8 mouse cellular contexts compared by ENCODE assay signal in the genomic region with DNA sequence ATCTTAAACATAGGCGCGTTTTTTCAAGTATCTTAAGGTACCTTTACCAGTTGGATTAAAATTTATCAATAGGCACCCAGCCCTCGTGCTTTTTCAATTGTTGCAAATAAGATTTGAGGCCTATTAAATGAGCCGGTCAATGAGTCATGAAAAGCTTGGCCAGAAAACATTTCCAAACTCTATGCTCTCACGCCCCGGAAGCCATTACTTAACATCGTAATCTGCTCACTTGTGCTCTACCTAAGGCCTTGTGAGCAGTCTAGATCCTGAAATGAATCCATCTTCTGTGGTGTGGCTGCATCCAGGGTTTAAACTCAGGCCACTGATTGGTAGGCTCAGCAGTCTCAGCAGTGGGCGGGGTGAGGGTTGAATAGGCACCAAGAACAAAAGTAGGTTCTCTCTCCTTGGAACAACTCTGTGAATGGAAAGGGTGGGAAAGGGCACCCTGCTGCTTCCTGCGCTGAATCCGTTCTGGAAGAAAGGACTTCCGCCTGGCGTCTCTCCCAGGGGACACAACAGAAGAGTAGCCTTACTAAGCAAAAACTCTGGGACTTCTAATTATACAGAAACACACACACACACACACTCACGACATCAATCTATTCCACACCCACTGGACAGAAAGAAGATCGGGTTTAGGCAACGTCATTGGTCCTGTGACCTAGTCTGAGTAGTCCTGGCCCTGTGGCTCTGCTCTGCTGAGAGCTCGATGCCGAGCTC. TPM values are rescaled to one million over a fixed set of nuclear protein-coding genes. Genes with fewer than 3 reads are reported as not detected.
DNase-seq lines count a peak whose midpoint lies in the region; ATAC-seq and TF ChIP-seq lines count a peak whose summit lies in the region.

No protein-coding gene starts in this region.

- 0 out of 2 replicates have a peak, but pooled peaks have one; percentile 53 for ATAC-seq in midbrain, embryonic 13.5 days
- no peak; the same call in 1 of the 2 replicates for ATAC-seq in midbrain, embryonic 11.5 days (ENCODE audit: low FRiP score)

- WGBS in midbrain, embryonic 13.5 days, result 63% methylated on average over 17 of the region's 17 CpGs
- 70% methylated on average over 17 of the region's 17 CpGs for WGBS in midbrain, embryonic 11.5 days

- H3K27ac ChIP-seq in midbrain, embryonic 13.5 days, result no peak overlapping the region
- H3K27ac ChIP-seq in midbrain, embryonic 11.5 days (ENCODE audit: low read depth, low read length), result no peak overlapping the region
- peak overlapping the region; percentile 52 for H3K27ac ChIP-seq in layer of hippocampus, adult 2 months

- H3K27me3 ChIP-seq in midbrain, embryonic 13.5 days, result no peaks in the 10 kb centered on the region
- no peaks in the 10 kb centered on the region for H3K27me3 ChIP-seq in midbrain, embryonic 11.5 days (ENCODE audit: control insufficient read depth, insufficient read depth, low read length)

- H3K9ac ChIP-seq in midbrain, embryonic 13.5 days (replicated peaks), result no peak overlapping the region
- H3K9ac ChIP-seq in midbrain, embryonic 11.5 days (ENCODE audit: low read length), result no peak overlapping the region

- DNase-seq in midbrain, embryonic 11.5 days (ENCODE audit: low spot score, missing footprints), result no peak
- peak; percentile 8 for DNase-seq in brain, embryonic 18.5 days (ENCODE audit: low read depth, low spot score)
- peak; percentile 33 for DNase-seq in heart, adult 8-10 months (ENCODE audit: low spot score)
- DNase-seq in layer of hippocampus, adult 2 months (ENCODE audit: low spot score in 2 of 2), result peak; percentile 20 to 60
- peak; percentile 20 for DNase-seq in lung, postnatal 25 days (ENCODE audit: low spot score)
- no peak for DNase-seq in thymus, adult 18-20 months
- DNase-seq in urinary bladder, adult 18-20 months (ENCODE audit: low spot score in 2 of 2), result no peak

- no peaks in the 10 kb centered on the region for H3K36me3 ChIP-seq in midbrain, embryonic 13.5 days
- no peaks in the 10 kb centered on the region for H3K36me3 ChIP-seq in midbrain, embryonic 11.5 days (ENCODE audit: control insufficient read depth, insufficient read depth, low read length)

- no peak for TF ChIP-seq CTCF in layer of hippocampus, adult 2 months (conservative IDR thresholded peaks at IDR 0.05)

- H3K9me3 ChIP-seq in midbrain, embryonic 13.5 days, result no peaks in the 10 kb centered on the region
- H3K9me3 ChIP-seq in midbrain, embryonic 11.5 days (ENCODE audit: control insufficient read depth, low read length), result no peaks in the 10 kb centered on the region

- H3K4me3 ChIP-seq in midbrain, embryonic 13.5 days (replicated peaks), result no peak overlapping the region
- no peak overlapping the region for H3K4me3 ChIP-seq in midbrain, embryonic 11.5 days (ENCODE audit: low read depth, low read length)
- H3K4me3 ChIP-seq in layer of hippocampus, adult 2 months, result no peak overlapping the region

- H3K4me1 ChIP-seq in midbrain, embryonic 13.5 days (replicated peaks), result no peaks in the 10 kb centered on the region
- peaks cover 2% of the 10 kb centered on the region; the same call in 1 of the 2 replicates for H3K4me1 ChIP-seq in midbrain, embryonic 11.5 days (ENCODE audit: control insufficient read depth, insufficient read depth, low read length)

- no peak overlapping the region for H3K4me2 ChIP-seq in midbrain, embryonic 13.5 days (replicated peaks)
- H3K4me2 ChIP-seq in midbrain, embryonic 11.5 days, result no peak overlapping the region

RNA-seq across cellular contexts. Expression of gene Fmnl2, which starts 53.4 kb away (rescaled TPM):
- polyA plus RNA-seq in midbrain, embryonic 13.5 days (2015; fragmentation: Nextera tagmentation; extraction: Ambion mirVana), result 13.2 TPM in 2 replicates
- polyA plus RNA-seq in midbrain, embryonic 11.5 days (2014; fragmentation: Nextera tagmentation; extraction: Ambion mirVana), result 9.2 and 9.4 TPM in 2 replicates
- 1 to 10 TPM; 4.4 to 5.0 (median 4.8) TPM for total RNA-seq in heart, adult 8-10 months (2022)
- 10 to 100 TPM; 42.4 to 44.0 TPM for total RNA-seq in layer of hippocampus, adult 2 months (2021)

Comparison
In these comparisons a context has a peak if more than half of its experiments do, and no peak if none do; other contexts are left out.
1. DNase-seq: peak in brain, embryonic 18.5 days (single experiment), heart, adult 8-10 months (single experiment), layer of hippocampus, adult 2 months (2 of 2) and lung, postnatal 25 days (single experiment); none in midbrain, embryonic 11.5 days (single experiment), thymus, adult 18-20 months (0 of 2) and urinary bladder, adult 18-20 months (0 of 2).
2. RNA of gene Fmnl2, which starts 53.4 kb away (total RNA-seq): 42.4 to 44.0 TPM in layer of hippocampus, adult 2 months; 4.4 to 5.0 TPM in heart, adult 8-10 months; every median in the first group is over 4 times any median in the second.